Mouse (Mus musculus) spleen, adult 2 months (tissue): ENCODE measurements at regions not wholly inside any gene's neighbourhood (a gene's known extent, or its start where the extent isn't known, plus 50 kb on each side); places are given as distances from the start of the nearest gene placed in this dataset.
"Not testable (repeated sequence)": the region's sequence is repeated elsewhere in the genome, so short reads cannot be mapped to it uniquely, and the experiment has no call there.

Experiments
- CTCF ChIP-seq: fragments of 200-500 bp; IDR thresholded peaks from 2 replicates; pipeline ENCODE4 v1.5.1; 2011; ENCODE audit warnings: mild to moderate bottlenecking, inconsistent platforms; ENCODE audit not compliant: insufficient read depth, insufficient read length, insufficient replicate concordance; ENCODE audit errors: extremely low read depth
- POLR2A ChIP-seq: fragments of 200-500 bp; IDR thresholded peaks from 2 replicates; pipeline ENCODE4 v1.6.1; 2011; ENCODE audit warnings: low read depth, low read length, inconsistent platforms

GRCm38 (mm10) chr2:10667915-10668314 lies 297.6 kb downstream of the Sfmbt2 start:
- TF ChIP-seq CTCF, POLR2A: not testable (repeated sequence)
